Mouse (Mus musculus) adrenal gland, postnatal 4 days (tissue): ENCODE measurements at regions not wholly inside any gene's neighbourhood (a gene's known extent, or its start where the extent isn't known, plus 50 kb on each side); places are given as distances from the start of the nearest gene placed in this dataset.

Source experiments
- DNase-seq, 2 experiments: peaks; one replicate each; pipeline ENCODE4 v3.0.0; 2021 to 2022; ENCODE audit warnings: low spot score in 2 of 2, mixed read lengths in 2 of 2

DNA sequence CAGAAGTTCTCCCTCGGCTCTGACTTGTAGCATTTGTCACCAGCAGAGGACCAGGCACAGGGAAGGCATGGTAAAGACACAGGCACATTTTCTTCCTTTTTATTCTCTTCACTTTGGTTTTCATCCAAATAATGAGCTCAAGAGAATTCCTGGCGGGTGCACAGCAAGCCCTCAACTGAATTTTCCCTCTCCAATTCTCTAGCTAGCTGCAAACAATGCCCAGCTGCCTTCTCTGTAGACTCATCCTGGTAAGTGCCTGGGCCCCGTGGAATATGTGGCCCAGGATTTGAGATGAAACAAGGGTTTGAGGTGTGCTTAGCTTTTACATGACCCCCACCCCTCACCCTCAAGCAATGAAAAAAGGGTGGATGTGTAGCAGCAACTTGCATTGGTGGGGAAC lies 90.4 kb downstream of the Otol1 start:
- no peak for DNase-seq

DNA sequence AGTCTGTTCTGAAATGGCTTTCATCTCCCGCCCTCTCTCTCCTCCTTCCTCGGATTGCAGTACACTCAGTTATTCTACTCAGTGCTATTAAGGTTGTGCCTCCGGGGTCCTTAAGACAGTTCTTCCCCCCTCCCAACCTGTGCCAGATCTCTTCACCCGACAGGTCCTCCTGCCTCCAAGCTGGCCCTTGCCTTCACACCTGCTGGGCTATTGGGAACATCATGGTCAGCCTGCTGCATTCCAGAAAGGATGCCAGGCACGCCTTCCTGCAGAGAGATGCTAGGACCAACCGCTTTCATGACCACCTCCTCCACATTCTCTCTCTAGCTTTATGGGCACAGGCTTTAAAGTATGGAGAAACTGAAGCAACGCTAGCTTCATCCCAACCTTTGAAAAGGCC lies 94.7 kb downstream of the Otol1 start:
- DNase-seq = no peak

DNA sequence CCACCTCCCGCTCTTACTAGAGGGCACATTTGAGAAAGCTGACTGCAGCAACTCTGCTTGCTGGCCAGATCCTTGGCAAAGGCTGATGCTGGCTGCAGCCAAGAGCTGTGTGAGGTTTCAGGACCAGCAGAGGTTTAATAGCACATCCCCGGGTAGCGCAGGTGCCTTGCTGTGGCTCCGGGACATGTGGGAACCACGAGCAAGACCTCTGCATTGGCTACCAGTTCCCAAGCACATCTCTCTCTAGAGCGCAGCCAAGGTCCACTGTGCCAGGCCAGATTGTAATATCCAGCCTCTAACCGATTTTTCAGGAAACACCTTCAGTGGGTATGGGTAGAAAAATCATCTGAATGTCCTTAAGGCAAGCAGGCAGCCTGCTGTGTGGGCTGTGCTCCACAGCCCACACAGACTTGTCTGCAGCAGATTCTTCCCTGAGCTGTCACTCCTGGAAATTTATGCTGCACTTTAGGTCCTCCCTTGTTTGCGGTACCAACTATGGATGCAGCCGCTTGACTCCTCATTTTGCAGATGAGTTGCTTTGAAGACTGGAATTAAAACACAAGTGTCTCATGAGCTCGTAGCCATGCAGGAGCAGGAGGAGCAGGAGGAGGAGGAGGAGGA lies 95.3 kb downstream of the Otol1 start:
- DNase-seq = no peak

DNA sequence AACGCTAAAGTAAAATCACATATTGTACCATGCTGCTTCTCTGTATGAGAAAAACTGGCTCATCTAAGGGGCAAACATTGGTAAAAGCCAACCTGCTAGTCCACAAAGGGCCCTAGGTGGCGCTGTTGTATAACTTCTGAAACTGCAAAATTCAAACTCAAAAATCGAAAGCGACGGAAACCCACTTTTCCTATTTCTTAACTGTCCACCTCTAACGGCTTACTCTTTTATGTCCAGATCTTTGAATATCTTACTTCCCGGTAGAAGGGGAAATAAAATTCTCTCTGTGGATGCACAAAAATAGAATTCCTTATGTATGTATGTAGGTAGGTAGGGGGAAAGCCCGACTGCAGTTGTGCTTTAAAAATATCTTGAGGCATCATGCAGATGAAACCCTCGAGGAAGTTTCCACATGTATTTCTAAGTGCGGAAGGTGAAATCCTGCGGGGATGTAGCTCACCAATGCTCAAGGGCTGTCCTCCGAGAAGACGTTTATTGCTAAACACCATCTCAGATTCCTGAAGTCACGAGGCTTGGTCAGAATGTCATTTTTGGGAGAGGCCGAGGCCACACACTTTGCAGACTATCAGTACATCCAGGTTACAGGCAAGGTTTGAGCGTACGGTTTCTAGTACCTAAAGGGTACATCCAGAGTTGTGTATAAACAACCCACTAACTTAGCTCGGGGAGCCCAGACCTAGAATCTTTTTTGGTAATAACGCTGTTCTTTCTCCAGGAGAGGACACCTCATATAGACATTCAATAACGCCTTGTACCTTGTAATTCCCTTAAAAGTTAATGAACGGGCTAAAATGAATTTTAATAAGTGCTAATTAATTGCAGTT lies 96.8 kb downstream of the Otol1 start:
- peak; percentile 28 to 46 for DNase-seq

GRCm38 (mm10) chr3:70104828-70105399 lies 97.5 kb downstream of the Otol1 start:
- peak in 1 of 2 experiments; percentile 11 for DNase-seq

DNA sequence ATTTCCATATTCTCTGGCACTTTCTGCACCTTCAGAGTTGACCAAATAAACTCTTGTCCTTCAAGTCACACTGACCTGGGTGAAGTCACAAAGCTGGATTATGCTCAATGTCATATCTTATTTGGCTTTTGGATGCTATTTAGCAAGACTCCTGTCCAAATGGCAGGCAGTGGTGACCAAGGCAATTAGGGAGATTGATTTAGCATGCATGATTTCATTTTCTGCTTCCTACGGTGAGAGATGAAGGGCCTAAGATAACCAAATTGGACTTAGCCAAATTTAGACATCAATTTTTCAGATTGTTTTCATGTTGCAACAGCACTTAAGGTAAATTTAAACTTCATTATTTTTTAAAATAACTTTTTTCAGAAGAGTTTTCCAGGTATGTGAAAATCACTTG lies 98.1 kb downstream of the Otol1 start:
- no peak for DNase-seq

GRCm38 (mm10) chr3:70106141-70106540 lies 98.7 kb downstream of the Otol1 start:
- DNase-seq = no peak

DNA sequence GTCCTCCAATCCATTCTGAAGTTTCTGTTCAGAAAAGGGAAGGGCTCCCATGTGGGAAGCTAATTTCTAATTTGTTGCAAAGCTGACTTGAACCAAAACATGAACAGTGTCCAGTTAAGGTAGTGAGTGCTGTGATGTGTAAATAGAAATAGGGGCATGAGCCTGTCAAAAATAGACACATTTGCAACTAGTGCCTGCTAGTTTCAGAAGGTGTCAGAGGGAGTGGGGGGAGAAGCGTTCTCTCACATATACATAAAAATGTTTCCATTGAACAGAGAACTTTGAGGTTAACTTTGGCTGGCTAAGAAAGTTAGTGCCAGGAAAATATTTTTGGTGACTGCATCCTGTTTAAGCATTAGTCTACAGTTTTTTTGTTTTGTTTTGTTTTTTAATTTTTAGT lies 118.8 kb downstream of the Otol1 start:
- DNase-seq = no peak

- no peak for DNase-seq
Observed at GRCm38 (mm10) chr3:70130241-70131029, 123.0 kb downstream of the Otol1 start.

- no peak for DNase-seq
Observed at GRCm38 (mm10) chr3:70134963-70135362, 127.5 kb downstream of the Otol1 start.

DNA sequence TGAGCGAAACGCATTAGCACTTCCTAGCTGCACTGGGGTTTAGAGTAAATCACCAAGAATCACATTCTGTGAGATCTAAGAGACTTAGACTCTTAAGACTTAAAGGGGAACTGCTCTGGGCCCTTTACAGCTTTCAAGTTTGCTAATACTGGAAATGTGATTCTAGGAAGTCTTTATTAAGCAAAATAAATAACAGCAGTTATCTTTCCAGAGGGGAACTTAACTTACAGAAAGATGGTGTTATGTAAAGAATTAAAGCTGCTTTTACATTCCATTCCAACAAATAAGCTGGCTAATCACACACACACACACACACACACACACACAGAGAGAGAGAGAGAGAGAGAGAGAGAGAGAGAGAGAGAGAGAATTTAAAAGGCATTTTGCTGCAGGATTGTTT lies 131.1 kb downstream of the Otol1 start:
- DNase-seq = no peak

DNA sequence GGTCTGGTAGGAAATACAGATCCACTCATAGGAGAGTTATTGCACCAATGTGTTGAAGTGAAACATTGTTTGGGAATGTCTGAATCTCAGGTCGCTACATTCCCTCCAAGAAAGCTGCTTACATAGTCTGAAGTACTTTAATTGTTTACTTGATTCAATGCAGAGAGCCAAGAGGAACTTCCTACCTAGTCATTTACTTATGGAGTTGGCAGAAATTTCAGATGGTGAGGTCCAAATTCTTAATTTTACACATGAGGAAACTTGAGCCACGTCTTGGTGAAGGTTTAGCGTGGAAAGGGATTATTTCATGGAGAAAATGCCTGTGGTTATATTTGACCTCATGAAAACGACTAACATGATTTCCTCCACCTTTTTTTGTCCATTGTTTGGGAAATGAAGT lies 131.5 kb downstream of the Otol1 start:
- no peak for DNase-seq

DNA sequence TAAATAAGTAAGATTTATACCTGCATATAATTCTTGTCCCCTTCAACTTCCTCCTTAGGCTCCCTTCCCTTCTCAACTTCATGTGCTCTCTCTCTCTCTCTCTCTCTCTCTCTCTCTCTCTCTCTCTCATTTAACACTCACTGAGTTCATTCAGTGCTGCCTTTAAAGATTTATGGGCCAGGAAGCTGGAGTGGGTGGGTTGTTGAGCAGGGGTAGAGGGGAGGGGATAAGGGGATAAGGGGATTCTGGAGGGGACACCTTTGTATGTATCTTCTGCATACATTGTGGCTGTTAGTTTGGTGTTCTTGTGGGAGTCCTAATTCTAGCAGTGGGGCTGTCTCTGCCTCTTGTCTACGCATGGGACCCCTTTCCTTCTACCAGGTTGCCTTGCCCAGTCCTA lies 138.3 kb downstream of the Otol1 start:
- no peak for DNase-seq

DNA sequence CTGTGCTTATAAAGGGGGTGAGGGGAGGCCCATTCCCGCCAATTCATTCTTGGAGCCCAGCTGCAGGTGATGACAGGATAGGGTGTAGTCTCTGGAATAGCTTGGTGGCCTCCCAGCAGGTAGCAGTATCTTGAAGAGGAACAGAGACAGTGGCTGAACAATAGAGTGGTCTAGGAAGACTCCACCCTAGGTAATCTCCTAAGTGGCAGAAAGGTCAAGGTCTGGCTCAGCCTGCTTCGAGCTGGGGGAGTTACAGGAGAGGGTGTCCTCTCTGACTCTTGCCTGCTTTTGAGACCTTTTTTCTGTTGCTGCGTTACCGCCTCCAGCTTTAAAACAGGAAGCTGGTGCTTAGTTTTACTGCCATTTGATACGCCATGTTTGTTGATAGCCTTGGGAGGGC lies 143.7 kb downstream of the Otol1 start:
- no peak for DNase-seq

GRCm38 (mm10) chr3:70160043-70160442 lies 152.6 kb downstream of the Otol1 start:
- no peak for DNase-seq

DNA sequence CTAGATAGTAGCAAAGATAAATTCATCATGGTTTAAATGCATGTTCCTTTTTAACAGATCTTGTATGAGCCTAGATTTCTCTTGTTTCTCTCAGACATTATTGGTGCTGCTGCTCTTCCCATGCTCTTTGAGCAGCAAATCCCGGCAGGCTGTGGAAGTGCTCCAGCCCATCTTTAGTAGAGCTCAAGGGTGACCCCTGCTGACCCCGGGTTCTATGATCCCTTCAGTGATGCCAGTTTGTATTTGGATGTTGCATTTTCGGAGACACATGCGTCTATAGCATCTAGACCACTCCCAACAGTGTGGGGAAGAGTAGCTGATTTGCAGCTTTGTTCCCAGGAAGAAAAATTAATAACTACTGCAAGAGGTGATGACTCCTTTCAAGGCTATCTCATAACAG lies 164.3 kb downstream of the Otol1 start:
- DNase-seq = no peak

DNA sequence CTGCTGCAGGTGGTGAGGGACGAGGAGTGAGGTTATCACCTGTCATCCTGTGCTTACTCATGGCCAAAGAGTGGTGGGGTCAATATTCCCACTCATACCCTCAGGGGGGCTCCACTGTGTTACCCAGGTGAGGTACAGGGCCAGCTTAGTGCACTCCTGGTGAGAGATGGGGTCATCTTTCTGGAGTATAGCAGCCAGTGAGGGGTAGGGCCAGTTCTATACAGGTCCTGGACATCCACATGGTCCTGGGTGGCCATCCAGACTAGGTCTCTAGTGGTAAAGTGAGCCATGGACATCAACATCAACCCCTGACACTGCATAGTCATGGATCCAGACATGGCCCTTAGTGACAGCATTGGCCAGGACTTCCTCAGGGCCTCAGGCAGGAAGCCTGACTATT lies 169.0 kb downstream of the Otol1 start:
- DNase-seq = no peak

DNA sequence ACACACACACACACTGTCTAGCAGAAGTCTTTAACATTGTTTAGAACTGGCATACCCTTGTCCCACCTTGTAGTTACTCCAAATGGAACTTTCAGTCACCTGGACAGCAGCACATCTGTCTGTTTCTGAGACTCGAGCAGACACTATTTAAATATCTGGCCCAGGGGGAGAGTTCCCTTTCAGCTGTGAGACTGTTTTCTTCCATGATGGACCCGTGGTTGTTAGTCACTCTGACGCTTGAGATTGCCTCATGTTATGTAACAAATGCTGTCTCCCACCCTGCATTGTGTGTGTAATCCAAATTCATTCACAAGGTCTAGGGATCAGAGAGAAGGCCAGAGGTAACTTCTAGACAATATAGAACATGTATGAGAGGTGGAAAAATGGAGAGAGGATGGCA lies 174.2 kb downstream of the Otol1 start:
- DNase-seq = no peak

DNA sequence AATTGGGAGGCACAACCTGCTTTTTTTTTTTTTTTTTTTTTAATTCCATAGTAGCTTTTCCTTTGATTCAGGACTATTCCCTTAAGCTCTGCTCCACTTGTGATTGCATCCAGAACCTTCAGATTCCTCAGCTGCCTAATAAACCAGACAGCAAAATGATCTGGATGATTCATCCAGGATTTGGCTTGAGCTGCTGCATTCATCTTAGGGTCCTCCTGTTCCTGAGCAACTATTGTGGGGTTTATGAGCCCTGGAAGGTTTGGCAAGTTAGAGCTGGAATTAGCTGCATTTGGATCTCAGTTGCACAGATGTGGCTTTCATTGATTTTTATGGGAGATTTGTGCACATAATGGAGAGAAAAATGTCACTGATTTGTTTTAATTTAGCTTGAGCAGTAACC lies 183.3 kb downstream of the Otol1 start:
- DNase-seq = no peak

DNA sequence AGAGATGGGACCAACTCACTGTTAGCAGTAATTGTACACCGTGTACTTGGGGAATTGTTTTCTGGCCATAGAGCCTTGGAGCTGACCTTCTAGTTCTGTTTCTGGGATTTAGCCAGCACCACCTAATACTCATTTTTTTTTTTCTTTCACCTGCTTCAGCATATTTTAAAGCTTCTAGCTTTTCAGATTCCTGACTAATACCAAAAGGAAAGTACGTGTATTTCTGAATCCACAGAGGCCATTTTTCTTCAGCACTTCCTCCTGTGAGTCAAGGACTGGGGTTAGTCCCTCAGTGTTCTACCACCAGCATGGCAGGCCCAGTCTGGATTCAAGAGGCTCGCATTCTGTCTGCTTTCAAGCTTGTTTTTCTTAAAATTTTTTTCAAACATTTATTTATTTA lies 189.3 kb downstream of the Otol1 start:
- no peak for DNase-seq

DNA sequence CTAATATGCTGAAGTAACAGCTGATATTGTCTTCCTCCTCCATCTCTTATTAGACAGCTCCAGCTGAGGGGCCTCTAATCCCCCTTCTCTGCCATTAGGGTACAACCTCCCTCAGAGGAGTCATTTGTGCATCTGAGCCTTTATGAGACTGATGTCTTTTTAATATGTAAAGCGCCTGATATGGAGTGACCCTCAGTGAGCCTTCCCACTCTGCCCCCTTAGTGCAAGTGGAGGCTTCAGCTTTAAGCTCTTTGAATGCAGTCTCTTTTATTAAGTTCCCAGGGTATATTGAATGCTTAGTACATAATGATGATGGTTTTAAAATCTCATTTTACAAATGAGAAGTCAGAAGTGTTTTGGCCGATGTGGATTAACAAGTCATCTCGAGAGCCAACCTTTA lies 191.5 kb downstream of the Otol1 start:
- DNase-seq = no peak
